Mouse (Mus musculus) stomach, embryonic 16.5 days (tissue): Measurements from ENCODE around the gene Ppm1f. TPM values are rescaled to one million over a fixed set of nuclear protein-coding genes. Genes with fewer than 3 reads are reported as not detected.

Experiments used
- ATAC-seq: fragments of 200-750 bp; cut with Nextera tagmentation; 2 replicates; pipeline ENCODE4 v1.8.0; 2017; ENCODE audit warnings: moderate number of reproducible peaks, moderate TSS enrichment; ENCODE audit not compliant: insufficient read depth, low FRiP score
- H3K27ac ChIP-seq: fragments of 300-500 bp; sonication (generic); 2 replicates; pipeline ENCODE4 v1.5.1; 2014; ENCODE audit warnings: low read length
- H3K27me3 ChIP-seq: fragments of 300-500 bp; sonication (generic); 2 replicates; pipeline ENCODE4 v1.6.1; 2014; ENCODE audit warnings: low read length, control low read depth, mixed read lengths; ENCODE audit not compliant: control insufficient read depth, insufficient read depth
- H3K36me3 ChIP-seq: fragments of 300-500 bp; sonication (generic); 2 replicates; pipeline ENCODE4 v1.6.1; 2014; ENCODE audit warnings: low read length; ENCODE audit not compliant: control insufficient read depth, insufficient read depth
- H3K4me1 ChIP-seq: fragments of 300-500 bp; sonication (generic); 2 replicates; pipeline ENCODE4 v1.6.1; 2014; ENCODE audit warnings: low read length, control low read depth, mixed read lengths; ENCODE audit not compliant: control insufficient read depth, insufficient read depth
- H3K4me2 ChIP-seq: fragments of 300-500 bp; sonication (generic); 2 replicates; pipeline ENCODE4 v1.6.1; 2014; ENCODE audit warnings: low read depth, low read length, mixed read lengths
- H3K4me3 ChIP-seq: fragments of 300-500 bp; sonication (generic); replicated peaks from 2 replicates; pipeline ENCODE4 v1.5.1; 2014; ENCODE audit warnings: mild to moderate bottlenecking, low read length
- H3K9ac ChIP-seq: fragments of 300-500 bp; sonication (generic); 2 replicates; pipeline ENCODE4 v1.6.1; 2014; ENCODE audit warnings: low read length
- H3K9me3 ChIP-seq: fragments of 300-500 bp; sonication (generic); replicated peaks from 2 replicates; pipeline ENCODE4 v1.6.1; 2016; ENCODE audit warnings: low read length, control low read depth; ENCODE audit not compliant: control insufficient read depth
- WGBS: fragments of 180-500 bp; shearing (Covaris S2); extraction: QIAGEN DNeasy Blood & Tissue Kit; methylation state at CpG from one replicate; pipeline ENCODE4 v1.1.7; 2014; 5-methylcytosine and 5-hydroxymethylcytosine counted together
- polyA plus RNA-seq: library from polyadenylated mRNA; unstranded; fragments of >200 nt; fragmentation: Nextera tagmentation; extraction: Ambion mirVana; gene quantifications from 2 replicates; pipeline ENCODE4 v1.2.1, GENCODE M21; 2015

Gene Ppm1f
- polyA plus RNA-seq, 1 experiment from 2014 or later, result 23.1 TPM

- H3K4me2 ChIP-seq, result no peak overlapping the region
- 50% methylated on average over 1 of the region's 1 CpGs for WGBS
- H3K27me3 ChIP-seq, result no peaks in the 10 kb centered on the region
- no peak overlapping the region for H3K27ac ChIP-seq
- no peaks in the 10 kb centered on the region for H3K4me1 ChIP-seq
- no peak overlapping the region for H3K9ac ChIP-seq
- no peaks in the 10 kb centered on the region for H3K9me3 ChIP-seq
- H3K36me3 ChIP-seq, result no peaks in the 10 kb centered on the region
- no peak for ATAC-seq
- H3K4me3 ChIP-seq, result no peak overlapping the region
Measured at GRCm38 (mm10) chr16:16965149-16965548, 68.9 kb downstream of the Ppm1f start.

- Histone ChIP-seq H3K9me3 (no peaks in the 10 kb centered on the region), H3K4me3 (no peak overlapping the region), H3K4me2 (no peak overlapping the region), H3K27me3 (no peaks in the 10 kb centered on the region), H3K27ac (no peak overlapping the region), H3K4me1 (no peaks in the 10 kb centered on the region), H3K9ac (no peak overlapping the region), H3K36me3 (no peaks in the 10 kb centered on the region)
- no peak for ATAC-seq
Measured at GRCm38 (mm10) chr16:16966290-16966689, 70.0 kb downstream of the Ppm1f start.

Other genes starting within 250 kb of the Ppm1f start
- not detected in 2 replicates for gene Olfr19, start 220.1 kb upstream of the Ppm1f start, polyA plus RNA-seq
- gene Spag6l, start 67.0 kb upstream of the Ppm1f start, polyA plus RNA-seq, result 0.15 and 0.65 TPM in 2 replicates
- gene Igll1, start 32.5 kb upstream of the Ppm1f start, polyA plus RNA-seq, result 1.0 and 2.3 TPM in 2 replicates
- gene Top3b, start 25.7 kb upstream of the Ppm1f start, polyA plus RNA-seq, result 51.4 and 53.8 TPM in 2 replicates
- 2.7 and 3.8 TPM in 2 replicates for gene Vpreb1, start 25.6 kb upstream of the Ppm1f start, polyA plus RNA-seq
- gene Mapk1, start 86.9 kb downstream of the Ppm1f start, polyA plus RNA-seq, result 130 and 134 TPM in 2 replicates
- 11.7 and 11.8 TPM in 2 replicates for gene Ypel1, start 173.2 kb downstream of the Ppm1f start, polyA plus RNA-seq
- gene Ppil2, start 214.8 kb downstream of the Ppm1f start, polyA plus RNA-seq, result 123 and 135 TPM in 2 replicates
- gene 2610318N02Rik, start 228.7 kb downstream of the Ppm1f start, polyA plus RNA-seq, result 19.1 and 21.3 TPM in 2 replicates
- 140 and 152 TPM in 2 replicates for gene Sdf2l1, start 235.9 kb downstream of the Ppm1f start, polyA plus RNA-seq
- gene Ydjc, start 248.2 kb downstream of the Ppm1f start, polyA plus RNA-seq, result 15.9 and 20.2 TPM in 2 replicates